Mouse (Mus musculus) lung, adult 2 months (tissue): Measurements from ENCODE around the gene Mthfd1l.

Experiments used
- CTCF ChIP-seq: fragments of 200-500 bp; IDR thresholded peaks from 2 replicates; pipeline ENCODE4 v1.5.1; 2011; ENCODE audit warnings: mild to moderate bottlenecking, low read length, control low read depth; ENCODE audit not compliant: insufficient read depth
- POLR2A ChIP-seq: fragments of 200-500 bp; IDR thresholded peaks from 2 replicates; pipeline ENCODE4 v1.6.1; 2011; ENCODE audit warnings: low read depth, mild to moderate bottlenecking, control low read depth, low read length, borderline replicate concordance; ENCODE audit errors: extremely low read depth

DNA sequence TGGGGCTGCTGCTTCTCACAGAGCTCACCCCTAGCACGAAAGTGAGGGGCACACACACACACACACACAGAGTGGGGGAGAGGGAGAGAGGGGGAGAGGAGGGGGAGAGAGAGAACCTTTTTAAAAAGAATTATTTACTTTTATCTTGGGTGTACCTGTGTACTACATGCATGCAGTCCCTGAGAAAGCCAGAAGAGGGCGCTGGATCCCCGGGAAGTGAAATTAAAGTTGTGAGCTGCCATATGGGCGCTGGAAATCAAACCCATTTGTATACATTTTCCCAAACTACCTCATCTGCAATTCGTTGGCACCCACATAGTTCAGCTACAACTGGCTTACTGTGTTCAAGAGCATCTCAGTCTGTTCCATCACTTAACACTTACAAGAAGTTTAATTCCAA lies 14.3 kb upstream of the Mthfd1l start:
- TF ChIP-seq CTCF (no peak), POLR2A (no peak)
